Mouse (Mus musculus) embryonic facial prominence, embryonic 10.5 days (tissue): ENCODE results near the gene Nod2. TPM values are rescaled to one million over a fixed set of nuclear protein-coding genes. Genes with fewer than 3 reads are reported as not detected.

Experiments used
- DNase-seq: peaks from one replicate; pipeline ENCODE4 v3.0.0-alpha.2; 2017; ENCODE audit warnings: low spot score
- H3K27ac ChIP-seq: fragments of 300-500 bp; sonication (generic); replicated peaks from 2 replicates; pipeline ENCODE4 v1.5.1; 2016; ENCODE audit warnings: mild to moderate bottlenecking
- H3K27me3 ChIP-seq: fragments of 300-500 bp; sonication (generic); replicated peaks from 2 replicates; pipeline ENCODE4 v1.6.1; 2016; ENCODE audit warnings: low read depth, mild to moderate bottlenecking; ENCODE audit not compliant: poor library complexity, severe bottlenecking
- H3K36me3 ChIP-seq: fragments of 300-500 bp; sonication (generic); replicated peaks from 2 replicates; pipeline ENCODE4 v1.6.1; 2016; ENCODE audit warnings: mild to moderate bottlenecking, moderate library complexity
- H3K4me1 ChIP-seq: fragments of 300-500 bp; sonication (generic); 2 replicates; pipeline ENCODE4 v1.6.1; 2016
- H3K4me3 ChIP-seq: fragments of 300-500 bp; sonication (generic); 2 replicates; pipeline ENCODE4 v1.5.1; 2016; ENCODE audit warnings: mild to moderate bottlenecking, moderate library complexity
- H3K9me3 ChIP-seq: fragments of 300-500 bp; sonication (generic); 2 replicates; pipeline ENCODE4 v1.6.1; 2016; ENCODE audit warnings: mild to moderate bottlenecking
- WGBS: fragments of 180-500 bp; shearing (Covaris S2); methylation state at CpG from one replicate; pipeline ENCODE4 v1.1.7; 2016; 5-methylcytosine and 5-hydroxymethylcytosine counted together
- polyA plus RNA-seq: library from polyadenylated mRNA; unstranded; fragments of >200 nt; fragmentation: Nextera tagmentation; extraction: Ambion mirVana; gene quantifications from 2 replicates; pipeline ENCODE4 v1.2.1, GENCODE M21; 2016

Nod2 gene
- polyA plus RNA-seq, 1 experiment from 2014 or later, result 0.12 TPM

GRCm38 (mm10) chr8:88668400-88669086, 21.4 kb downstream of the Nod2 start:
- Histone ChIP-seq H3K9me3 (no peaks in the 10 kb centered on the region), H3K36me3 (no peaks in the 10 kb centered on the region), H3K27me3 (no peaks in the 10 kb centered on the region; the same call in 1 of the 2 replicates), H3K4me1 (peaks cover 55% of the 10 kb centered on the region), H3K4me3 (no peak overlapping the region), H3K27ac (no peak overlapping the region)
- 69% methylated on average over 14 of the region's 14 CpGs for WGBS
- peak; percentile 19 for DNase-seq

GRCm38 (mm10) chr8:88670782-88671181, 23.7 kb downstream of the Nod2 start:
- H3K27ac ChIP-seq, result no peak overlapping the region
- no peak for DNase-seq
- no peak overlapping the region for H3K4me3 ChIP-seq
- peaks cover 46% of the 10 kb centered on the region for H3K4me1 ChIP-seq
- H3K9me3 ChIP-seq, result no peaks in the 10 kb centered on the region
- 79% methylated on average over 6 of the region's 6 CpGs for WGBS
- H3K36me3 ChIP-seq, result no peaks in the 10 kb centered on the region
- no peaks in the 10 kb centered on the region for H3K27me3 ChIP-seq

- 84% methylated on average over 10 of the region's 10 CpGs for WGBS
- DNase-seq, result no peak
- H3K4me3 ChIP-seq, result no peak overlapping the region
Observed at GRCm38 (mm10) chr8:88671575-88671974, 24.5 kb downstream of the Nod2 start.

GRCm38 (mm10) chr8:88673859-88674258, 26.7 kb downstream of the Nod2 start:
- DNase-seq, result no peak
- no peaks in the 10 kb centered on the region for H3K9me3 ChIP-seq
- 85% methylated on average over 5 of the region's 5 CpGs for WGBS
- no peak overlapping the region for H3K4me3 ChIP-seq
- no peaks in the 10 kb centered on the region for H3K36me3 ChIP-seq
- no peaks in the 10 kb centered on the region for H3K27me3 ChIP-seq
- no peak overlapping the region for H3K27ac ChIP-seq
- peaks cover 38% of the 10 kb centered on the region for H3K4me1 ChIP-seq

More at GRCm38 (mm10) chr8:88671575-88671974, 24.5 kb downstream of the Nod2 start:
- Histone ChIP-seq H3K4me1 (peaks cover 38% of the 10 kb centered on the region), H3K27ac (no peak overlapping the region), H3K27me3 (no peaks in the 10 kb centered on the region), H3K36me3 (no peaks in the 10 kb centered on the region), H3K9me3 (no peaks in the 10 kb centered on the region)

- Histone ChIP-seq H3K4me3 (no peak overlapping the region), H3K4me1 (peaks cover 33% of the 10 kb centered on the region), H3K27me3 (no peaks in the 10 kb centered on the region), H3K36me3 (no peaks in the 10 kb centered on the region), H3K27ac (no peak overlapping the region), H3K9me3 (no peaks in the 10 kb centered on the region)
- no peak for DNase-seq
- WGBS, result 90% methylated on average over 12 of the region's 12 CpGs
Observed at GRCm38 (mm10) chr8:88675372-88676165, 28.5 kb downstream of the Nod2 start.

- H3K4me1 ChIP-seq, result peaks cover 20% of the 10 kb centered on the region
- no peak for DNase-seq
- 80% methylated on average over 8 of the region's 8 CpGs for WGBS
- no peaks in the 10 kb centered on the region for H3K9me3 ChIP-seq
- no peak overlapping the region for H3K4me3 ChIP-seq
- H3K27ac ChIP-seq, result no peak overlapping the region
- H3K27me3 ChIP-seq, result no peaks in the 10 kb centered on the region
- no peaks in the 10 kb centered on the region for H3K36me3 ChIP-seq
Observed at GRCm38 (mm10) chr8:88677071-88677470, 30.0 kb downstream of the Nod2 start.

- Histone ChIP-seq H3K4me1 (peaks cover 18% of the 10 kb centered on the region), H3K36me3 (no peaks in the 10 kb centered on the region), H3K27me3 (no peaks in the 10 kb centered on the region), H3K4me3 (no peak overlapping the region), H3K9me3 (no peaks in the 10 kb centered on the region), H3K27ac (no peak overlapping the region)
- no peak for DNase-seq
- 85% methylated on average over 2 of the region's 2 CpGs for WGBS
Observed at GRCm38 (mm10) chr8:88680566-88680965, 33.5 kb downstream of the Nod2 start.

GRCm38 (mm10) chr8:88681046-88681445, 33.9 kb downstream of the Nod2 start:
- Histone ChIP-seq H3K4me1 (peaks cover 18% of the 10 kb centered on the region), H3K4me3 (no peak overlapping the region), H3K9me3 (no peaks in the 10 kb centered on the region), H3K27ac (no peak overlapping the region), H3K27me3 (no peaks in the 10 kb centered on the region), H3K36me3 (no peaks in the 10 kb centered on the region)
- DNase-seq, result no peak
- WGBS, result 93% methylated on average over 8 of the region's 8 CpGs

GRCm38 (mm10) chr8:88683656-88684289, 36.7 kb downstream of the Nod2 start:
- Histone ChIP-seq H3K27ac (no peak overlapping the region), H3K4me1 (peaks cover 5% of the 10 kb centered on the region; the same call in 1 of the 2 replicates), H3K4me3 (no peak overlapping the region), H3K27me3 (no peaks in the 10 kb centered on the region), H3K9me3 (no peaks in the 10 kb centered on the region), H3K36me3 (no peaks in the 10 kb centered on the region)
- WGBS, result 83% methylated on average over 7 of the region's 7 CpGs
- peak; percentile 3 for DNase-seq

GRCm38 (mm10) chr8:88686226-88686905, 39.3 kb downstream of the Nod2 start:
- 66% methylated on average over 9 of the region's 9 CpGs for WGBS

GRCm38 (mm10) chr8:88686906-88687235, 39.8 kb downstream of the Nod2 start:
- H3K4me3 ChIP-seq, result no peak overlapping the region
- H3K36me3 ChIP-seq, result no peaks in the 10 kb centered on the region
- peak; percentile 6 for DNase-seq
- H3K4me1 ChIP-seq, result peaks cover 8% of the 10 kb centered on the region; the same call in 1 of the 2 replicates
- H3K27ac ChIP-seq, result no peak overlapping the region
- WGBS, result 82% methylated on average over 8 of the region's 8 CpGs
- H3K27me3 ChIP-seq, result no peaks in the 10 kb centered on the region
- H3K9me3 ChIP-seq, result no peaks in the 10 kb centered on the region

More at GRCm38 (mm10) chr8:88686226-88686905, 39.3 kb downstream of the Nod2 start:
- DNase-seq, result peak; percentile 5
- Histone ChIP-seq H3K4me3 (no peak overlapping the region), H3K36me3 (no peaks in the 10 kb centered on the region), H3K27me3 (no peaks in the 10 kb centered on the region), H3K4me1 (peaks cover 3% of the 10 kb centered on the region; the same call in 1 of the 2 replicates), H3K27ac (no peak overlapping the region), H3K9me3 (no peaks in the 10 kb centered on the region)

- Histone ChIP-seq H3K27ac (no peak overlapping the region), H3K27me3 (no peaks in the 10 kb centered on the region), H3K4me3 (no peak overlapping the region), H3K36me3 (no peaks in the 10 kb centered on the region), H3K9me3 (no peaks in the 10 kb centered on the region), H3K4me1 (peaks cover 29% of the 10 kb centered on the region)
- WGBS, result 78% methylated on average over 6 of the region's 6 CpGs
- peak; percentile 5 for DNase-seq
Observed at GRCm38 (mm10) chr8:88689151-88689550, 42.0 kb downstream of the Nod2 start.
